Mouse (Mus musculus) R1 (cell line): ENCODE measurements around the gene Elovl5.

Source experiments
- DNase-seq: peaks from one replicate; pipeline ENCODE4 v3.0.0-alpha.2; 2018; ENCODE audit warnings: low read depth, low spot score

Elovl5 gene

GRCm38 (mm10) chr9:77928769-77929168, 11.6 kb downstream of the Elovl5 start:
- DNase-seq, result no peak

DNA sequence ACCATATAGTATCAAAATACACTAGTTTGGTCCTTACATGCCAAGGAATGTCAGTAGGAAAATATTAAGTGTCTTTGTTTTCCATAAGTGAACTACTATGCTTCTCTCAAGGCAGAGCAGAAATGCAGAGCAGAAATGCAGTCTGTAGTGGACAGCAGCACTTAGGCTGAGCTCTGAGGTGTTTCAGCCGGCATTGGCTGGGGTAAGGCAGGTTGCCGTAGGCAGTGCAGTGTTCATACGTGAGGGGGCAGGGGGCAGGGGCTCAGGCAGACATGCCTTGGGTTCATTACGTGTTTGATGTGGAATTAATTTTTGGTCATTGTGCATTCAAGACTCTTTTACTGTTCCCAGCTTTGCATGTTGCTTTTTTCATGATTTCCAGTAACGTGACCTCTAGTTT, 12.1 kb downstream of the Elovl5 start:
- no peak for DNase-seq

DNA sequence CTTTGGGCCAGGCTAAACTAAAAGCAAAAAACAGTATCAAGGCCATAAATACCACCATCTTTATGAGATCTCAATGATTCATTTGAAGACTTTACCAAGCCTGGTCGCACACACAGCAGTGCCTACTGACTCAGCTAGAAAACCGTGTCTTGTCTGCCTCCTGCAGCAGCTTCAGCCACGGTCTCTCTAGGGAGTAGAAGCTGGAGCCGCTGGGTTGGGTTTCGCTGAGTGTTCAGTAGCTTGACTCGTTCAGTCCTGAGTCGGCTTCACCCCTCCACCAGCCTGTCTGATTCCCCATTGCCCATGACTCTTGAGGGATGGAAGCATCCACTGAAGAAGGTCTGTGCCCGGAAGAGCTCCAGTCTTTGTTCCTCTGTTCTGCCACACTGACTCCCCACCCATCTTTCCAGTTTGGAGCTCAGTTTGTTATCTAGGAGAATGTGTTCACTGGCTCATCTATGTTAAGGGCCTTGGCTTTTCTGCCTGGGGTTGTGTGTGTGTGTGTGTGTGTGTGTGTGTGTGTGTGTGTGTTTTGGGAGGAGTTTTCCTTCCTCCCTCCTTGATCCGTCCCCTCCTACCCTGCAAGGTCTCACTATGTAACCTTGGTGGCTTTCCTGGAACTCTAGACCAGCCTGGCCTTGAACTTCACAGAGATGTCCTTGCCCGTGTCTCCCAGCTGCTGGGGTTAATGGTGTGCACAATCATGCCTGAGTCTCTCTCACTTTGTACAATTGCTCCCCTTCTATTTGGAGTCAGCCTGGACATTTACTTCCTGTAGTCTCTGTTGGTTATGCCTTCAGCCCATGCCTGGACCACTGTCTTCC, 13.1 kb downstream of the Elovl5 start:
- DNase-seq, result no peak

DNA sequence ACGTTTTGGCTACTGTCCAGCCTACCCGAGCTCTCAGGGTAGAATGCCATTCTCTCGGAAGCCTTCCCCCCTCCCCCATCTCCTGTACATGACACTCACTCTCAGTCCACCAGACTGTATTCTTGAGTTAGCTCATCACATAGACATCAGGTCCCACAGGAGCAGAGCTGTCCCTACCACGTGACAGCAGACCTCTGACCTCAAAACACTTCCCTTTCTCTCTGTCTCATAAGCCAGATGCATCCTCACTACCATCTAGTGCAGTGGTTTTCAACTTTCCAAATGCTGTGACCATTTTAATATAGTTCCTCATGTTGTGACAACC, 13.7 kb downstream of the Elovl5 start:
- DNase-seq, result no peak

- no peak for DNase-seq
Measured at GRCm38 (mm10) chr9:77931740-77932139, 14.6 kb downstream of the Elovl5 start.

GRCm38 (mm10) chr9:77935818-77936611, 18.9 kb downstream of the Elovl5 start:
- no peak for DNase-seq

- DNase-seq, result no peak
Measured at GRCm38 (mm10) chr9:77937875-77938274, 20.7 kb downstream of the Elovl5 start.

DNA sequence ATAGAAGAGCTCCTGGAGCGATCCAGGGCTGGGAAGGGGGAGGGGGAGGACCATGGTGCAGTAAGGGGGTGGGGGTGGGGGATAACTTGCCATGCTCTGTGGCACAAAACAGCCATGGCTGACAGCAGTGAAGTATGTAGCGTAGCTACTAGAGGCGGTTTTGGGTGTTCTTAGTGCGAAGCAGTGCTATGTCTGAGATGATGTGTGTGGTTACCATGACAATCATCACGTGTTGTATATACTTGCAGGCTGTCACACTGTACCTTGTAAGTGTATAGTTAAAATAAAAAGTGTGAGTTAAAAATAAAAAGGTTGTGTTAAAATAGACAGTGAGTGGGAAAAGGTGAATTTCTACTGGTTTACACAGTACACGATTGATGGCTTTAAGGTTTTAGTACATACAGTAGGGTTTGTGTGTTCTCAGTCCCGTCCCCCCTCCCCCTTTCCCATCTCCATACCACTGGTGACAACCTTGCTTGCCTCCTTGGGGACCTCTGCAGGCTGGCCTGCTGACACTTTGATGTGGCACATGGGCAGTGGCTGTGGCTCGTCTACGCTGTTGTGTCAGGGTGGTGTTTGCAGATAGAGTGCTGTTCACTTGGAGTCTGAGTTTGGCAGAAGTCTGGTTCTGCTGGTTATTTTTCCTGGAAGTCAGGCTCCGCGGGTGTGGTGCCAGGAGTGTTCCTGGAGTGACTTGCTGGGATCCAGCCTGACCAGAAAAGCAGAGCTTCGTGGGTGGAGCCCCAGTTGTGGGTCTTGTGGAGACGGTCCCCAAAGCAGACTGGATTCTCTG, 21.8 kb downstream of the Elovl5 start:
- no peak for DNase-seq

DNA sequence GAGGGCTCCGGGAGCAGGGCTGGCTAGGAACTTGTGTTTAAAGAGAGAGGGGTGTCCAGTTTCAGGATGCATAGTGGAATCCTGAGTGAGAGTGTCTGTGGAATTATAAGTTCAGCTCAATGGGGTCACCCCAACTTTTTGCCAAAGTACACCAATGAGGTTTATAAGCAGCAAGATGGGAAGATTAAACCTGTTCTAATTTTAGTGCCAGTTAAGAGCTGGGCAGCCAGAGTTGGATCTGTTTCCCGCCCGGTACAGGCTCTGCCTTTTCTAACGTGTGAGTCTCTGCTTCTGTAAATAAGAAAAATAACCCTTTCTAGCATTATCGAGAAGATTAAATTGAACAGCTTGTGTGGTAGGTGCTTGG, 22.4 kb downstream of the Elovl5 start:
- DNase-seq, result no peak

GRCm38 (mm10) chr9:77941058-77941457, 23.9 kb downstream of the Elovl5 start:
- DNase-seq, result no peak

DNA sequence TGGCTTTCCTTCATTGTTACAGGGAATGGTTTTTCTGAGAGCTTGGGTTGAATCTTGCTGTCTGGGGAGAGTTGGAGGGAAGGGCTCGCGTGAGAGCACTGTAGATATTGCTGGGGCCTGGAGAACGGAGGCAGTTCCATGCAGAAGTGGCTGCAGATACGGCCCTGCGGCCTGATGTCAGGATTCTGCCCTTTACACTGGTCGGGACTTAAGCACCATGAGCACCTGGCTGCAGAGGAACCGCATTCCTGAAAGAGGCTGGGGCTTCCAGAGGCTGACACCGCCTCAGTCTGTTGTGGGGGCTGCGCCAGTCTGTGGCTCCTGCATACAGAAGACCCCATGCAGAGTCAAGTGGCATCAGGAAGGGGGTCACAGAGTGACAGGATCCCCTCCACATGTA, 24.7 kb downstream of the Elovl5 start:
- DNase-seq, result peak; percentile 42

GRCm38 (mm10) chr9:77942411-77942810, 25.2 kb downstream of the Elovl5 start:
- DNase-seq, result no peak

- DNase-seq, result no peak
Measured at GRCm38 (mm10) chr9:77943316-77943715, 26.2 kb downstream of the Elovl5 start.

DNA sequence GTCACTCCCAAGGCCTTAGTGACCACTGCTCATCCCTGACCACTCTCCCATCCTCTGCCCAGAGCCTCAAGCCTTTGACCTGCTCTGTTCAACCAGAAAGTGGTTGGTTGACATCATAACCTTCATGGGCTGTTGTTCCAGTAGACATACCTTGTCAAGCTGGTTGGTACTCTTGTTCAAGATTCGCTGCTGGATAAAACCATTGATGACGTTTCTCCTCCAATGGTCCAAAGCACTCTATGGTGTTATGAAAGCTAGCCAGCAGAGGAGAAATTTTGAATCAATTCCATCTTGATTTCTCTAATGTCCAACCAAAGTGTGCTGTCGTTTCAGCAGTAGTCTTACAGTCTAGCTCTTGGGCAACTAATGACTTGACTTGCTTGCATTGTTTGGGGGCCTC, 27.0 kb downstream of the Elovl5 start:
- no peak for DNase-seq

- DNase-seq, result no peak
Measured at GRCm38 (mm10) chr9:77945792-77946666, 28.9 kb downstream of the Elovl5 start.

GRCm38 (mm10) chr9:77948214-77948613, 31.1 kb downstream of the Elovl5 start:
- DNase-seq, result no peak

- DNase-seq, result no peak
Measured at GRCm38 (mm10) chr9:77949753-77950268, 32.6 kb downstream of the Elovl5 start.

GRCm38 (mm10) chr9:77950841-77951475, 33.8 kb downstream of the Elovl5 start:
- no peak for DNase-seq

DNA sequence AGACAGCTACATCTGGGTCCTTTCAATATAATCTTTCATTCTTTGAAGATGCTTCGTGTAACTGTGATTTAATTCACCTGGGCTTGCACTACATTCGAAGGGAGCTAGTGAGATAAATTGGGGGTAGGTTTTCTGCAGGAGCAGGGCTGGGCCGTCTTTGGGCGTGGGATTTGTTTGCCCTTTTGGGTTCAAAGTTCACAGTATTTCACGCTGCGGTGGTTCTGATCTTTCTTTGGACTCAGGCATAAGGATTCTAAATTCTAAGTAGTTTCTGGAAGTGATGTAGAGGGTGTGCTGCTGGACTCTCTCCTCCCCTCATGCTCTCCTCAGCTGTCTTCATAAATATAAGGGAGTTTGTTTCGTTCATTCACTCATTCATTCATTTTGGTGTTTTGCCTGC, 34.8 kb downstream of the Elovl5 start:
- DNase-seq, result no peak

DNA sequence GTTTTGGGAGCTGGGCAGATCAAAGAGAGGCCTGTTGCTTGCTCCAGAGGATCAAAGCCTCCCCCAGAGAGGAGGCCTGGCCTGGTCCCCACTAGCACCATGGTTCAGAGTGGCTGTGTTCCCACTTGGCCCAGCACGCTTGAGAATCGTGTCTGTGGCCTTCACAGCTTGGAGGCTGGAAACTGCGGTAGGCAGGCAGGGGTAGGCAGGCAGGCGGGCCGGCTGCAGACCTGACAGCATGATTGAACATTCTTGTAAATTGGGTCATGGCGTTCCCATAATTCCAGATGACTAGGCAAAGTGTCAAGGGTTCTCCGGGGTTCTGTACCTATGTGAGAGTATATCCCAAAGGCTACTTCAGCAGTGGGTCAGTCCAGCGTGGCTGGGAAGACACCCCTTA, 35.9 kb downstream of the Elovl5 start:
- DNase-seq, result no peak

DNA sequence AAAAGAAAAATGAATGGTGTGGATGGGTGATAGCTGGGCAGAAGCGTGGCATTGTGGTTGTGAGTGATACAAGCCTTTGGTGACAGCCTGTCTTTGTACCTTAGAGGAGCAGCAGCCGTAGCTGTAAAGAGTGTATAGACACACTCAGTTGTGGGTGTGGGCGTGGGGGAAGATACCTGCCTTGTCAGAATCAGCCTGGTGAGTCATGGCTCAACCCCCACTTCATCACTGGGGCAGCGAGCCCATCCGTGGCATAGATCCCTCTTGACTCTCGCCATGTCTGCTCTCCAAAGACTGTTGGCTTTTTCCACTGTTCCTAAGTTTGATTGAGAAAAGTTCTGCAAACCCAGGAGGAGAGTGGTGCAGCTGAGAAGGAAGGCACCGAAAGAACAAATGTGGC, 37.3 kb downstream of the Elovl5 start:
- DNase-seq, result no peak
